ENCODE assay signal across 32 mouse cellular contexts in the genomic region with DNA sequence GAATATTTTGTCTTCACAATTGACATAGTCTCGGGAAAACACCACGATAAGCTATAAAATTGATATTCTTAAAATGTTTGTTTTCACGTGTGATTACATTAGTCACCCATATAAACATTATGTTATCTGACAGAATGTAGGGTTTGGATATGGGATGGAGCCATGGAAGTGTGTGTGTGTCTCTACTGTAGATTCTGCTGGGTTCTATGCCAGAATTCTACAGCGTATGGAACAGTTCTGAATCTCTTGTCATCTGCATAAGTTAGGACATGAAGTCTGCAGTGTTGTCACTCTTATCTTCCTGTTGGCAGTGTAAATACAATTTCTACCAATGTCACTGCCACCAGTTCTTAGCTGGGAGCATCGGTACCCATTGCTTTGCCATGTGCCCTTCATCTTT.
"Had no signal": no experiment of that assay in that cellular context is flagged by ENCODE, and none has a peak within 500 bp of the region (broad histone marks: within the 10 kb centered on the region; RNA-seq: fewer than 3 reads in every experiment).

No protein-coding gene starts in this region.

- H3K4me2 ChIP-seq: limb, embryonic 12.5 days; limb, embryonic 13.5 days; limb, embryonic 15.5 days; liver, embryonic 11.5 days; liver, embryonic 12.5 days; liver, embryonic 13.5 days; liver, embryonic 15.5 days; lung, embryonic 14.5 days; lung, embryonic 15.5 days; midbrain, embryonic 11.5 days; midbrain, embryonic 12.5 days; midbrain, embryonic 13.5 days; midbrain, embryonic 15.5 days; neural tube, embryonic 12.5 days had no signal

- H3K36me3 ChIP-seq: limb, embryonic 10.5 days; limb, embryonic 12.5 days; limb, embryonic 13.5 days; limb, embryonic 15.5 days; liver, embryonic 12.5 days; liver, embryonic 13.5 days; liver, embryonic 15.5 days; lung, embryonic 15.5 days; midbrain, embryonic 10.5 days; midbrain, embryonic 12.5 days; midbrain, embryonic 13.5 days; midbrain, embryonic 15.5 days; neural tube, embryonic 12.5 days had no signal

- H3K4me3 ChIP-seq: limb, embryonic 10.5 days; limb, embryonic 12.5 days; limb, embryonic 13.5 days; limb, embryonic 15.5 days; liver, embryonic 12.5 days; liver, embryonic 13.5 days; liver, embryonic 15.5 days; lung, embryonic 15.5 days; megakaryocyte, embryonic 14.5 days; midbrain, embryonic 10.5 days; midbrain, embryonic 12.5 days; midbrain, embryonic 13.5 days; midbrain, embryonic 15.5 days; myocyte; neural tube, embryonic 12.5 days had no signal

- DNase-seq: left cerebral cortex, postnatal 4 days; liver; liver, embryonic 13.5 days; liver, postnatal 0 days; lung, adult 18-20 months; lung, adult 2 months; lung, embryonic 14.5 days; lung, postnatal 10 days; lung, postnatal 14 days; lung, postnatal 36 days; lung, postnatal 4 days; midbrain, embryonic 14.5 days had no signal

- H3K27ac ChIP-seq: limb, embryonic 10.5 days; limb, embryonic 12.5 days; limb, embryonic 13.5 days; limb, embryonic 15.5 days; liver, embryonic 12.5 days; liver, embryonic 13.5 days; liver, embryonic 14.5 days; liver, embryonic 15.5 days; lung, embryonic 15.5 days; macrophage; midbrain, embryonic 10.5 days; midbrain, embryonic 12.5 days; midbrain, embryonic 13.5 days; midbrain, embryonic 15.5 days; neural tube, embryonic 12.5 days had no signal

- H3K9ac ChIP-seq: limb, embryonic 12.5 days; limb, embryonic 13.5 days; limb, embryonic 15.5 days; liver, embryonic 12.5 days; liver, embryonic 13.5 days; liver, embryonic 14.5 days; liver, embryonic 15.5 days; liver, postnatal 0 days; lung, embryonic 14.5 days; lung, embryonic 15.5 days; midbrain, embryonic 12.5 days; midbrain, embryonic 13.5 days; midbrain, embryonic 15.5 days; neural tube, embryonic 12.5 days had no signal

- H3K9me3 ChIP-seq: limb, embryonic 10.5 days; limb, embryonic 12.5 days; limb, embryonic 13.5 days; limb, embryonic 15.5 days; liver, embryonic 12.5 days; liver, embryonic 13.5 days; liver, embryonic 15.5 days; lung, embryonic 15.5 days; megakaryocyte, embryonic 14.5 days; midbrain, embryonic 10.5 days; midbrain, embryonic 12.5 days; midbrain, embryonic 13.5 days; midbrain, embryonic 15.5 days; neural tube, embryonic 12.5 days had no signal

- H3K27me3 ChIP-seq: limb, embryonic 12.5 days; limb, embryonic 13.5 days; limb, embryonic 15.5 days; liver, embryonic 12.5 days; liver, embryonic 13.5 days; liver, embryonic 15.5 days; lung, embryonic 15.5 days; megakaryocyte, embryonic 14.5 days; midbrain, embryonic 12.5 days; midbrain, embryonic 13.5 days; midbrain, embryonic 15.5 days; neural tube, embryonic 12.5 days had no signal

- ATAC-seq: liver, embryonic 12.5 days; liver, postnatal 0 days; lung, postnatal 0 days; midbrain, embryonic 13.5 days; midbrain, embryonic 15.5 days; midbrain, embryonic 16.5 days had no signal
